Mouse (Mus musculus): ENCODE results near the gene Tsga8. TPM values are rescaled to one million over a fixed set of nuclear protein-coding genes. Genes with fewer than 3 reads are reported as not detected.

The Tsga8 gene
- polyA plus RNA-seq (2015; fragmentation: Nextera tagmentation; extraction: Ambion mirVana), result not detected in 2 replicates

DNA sequence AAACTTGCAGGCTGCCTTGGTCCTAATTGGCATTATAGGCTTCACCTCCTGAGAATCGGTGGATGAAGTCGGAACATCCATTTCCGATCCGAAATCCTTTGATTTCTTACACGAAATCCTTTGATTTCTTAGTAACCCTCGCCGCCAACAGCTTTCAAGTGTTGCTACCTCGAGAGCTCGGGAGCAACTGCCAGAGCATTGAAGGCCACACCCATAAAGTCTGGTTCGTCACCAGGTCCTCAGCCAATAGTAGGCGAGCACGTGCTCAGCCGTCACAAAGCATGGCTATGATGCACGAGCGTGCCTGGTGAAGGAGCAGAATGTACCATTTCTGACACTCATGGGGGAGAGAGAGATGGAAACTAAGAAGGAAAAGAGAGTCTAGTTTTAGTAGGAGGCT is at the start of gene Tsga8:
TSS of gene Tsga8 (minus strand) at position 327 of the 400 bp plus-strand sequence.
- no peak for ATAC-seq (replicated peaks; ENCODE audit: extremely low read depth, insufficient read depth, low FRiP score)
- H3K4me1 ChIP-seq (ENCODE audit: control insufficient read depth, insufficient read depth, low read length), result no peaks in the 10 kb centered on the region
- 87% methylated on average over 15 of the region's 15 CpGs for WGBS
- no peaks in the 10 kb centered on the region for H3K9me3 ChIP-seq (replicated peaks; ENCODE audit: control insufficient read depth, low read length)
- H3K36me3 ChIP-seq (ENCODE audit: control insufficient read depth, insufficient read depth), result no peaks in the 10 kb centered on the region
- no peak within 1 kb of the TSS for H3K4me3 ChIP-seq (ENCODE audit: low read length)
- no peaks in the 10 kb centered on the region for H3K27me3 ChIP-seq (ENCODE audit: control insufficient read depth, insufficient read depth, low read length)
- no peak within 1 kb of the TSS for H3K9ac ChIP-seq (ENCODE audit: low read length)
- no peak within 1 kb of the TSS for H3K4me2 ChIP-seq (ENCODE audit: low read depth, low read length)
- H3K27ac ChIP-seq (ENCODE audit: low read length), result no peak within 1 kb of the TSS

All from heart, embryonic 16.5 days (tissue).